Mouse (Mus musculus): ENCODE measurements around the gene Taf8. TPM values are rescaled to one million over a fixed set of nuclear protein-coding genes. Genes with fewer than 3 reads are reported as not detected.

Taf8 gene
- polyA plus RNA-seq, 1 experiment from 2014 or later, result 21.5 TPM

DNA sequence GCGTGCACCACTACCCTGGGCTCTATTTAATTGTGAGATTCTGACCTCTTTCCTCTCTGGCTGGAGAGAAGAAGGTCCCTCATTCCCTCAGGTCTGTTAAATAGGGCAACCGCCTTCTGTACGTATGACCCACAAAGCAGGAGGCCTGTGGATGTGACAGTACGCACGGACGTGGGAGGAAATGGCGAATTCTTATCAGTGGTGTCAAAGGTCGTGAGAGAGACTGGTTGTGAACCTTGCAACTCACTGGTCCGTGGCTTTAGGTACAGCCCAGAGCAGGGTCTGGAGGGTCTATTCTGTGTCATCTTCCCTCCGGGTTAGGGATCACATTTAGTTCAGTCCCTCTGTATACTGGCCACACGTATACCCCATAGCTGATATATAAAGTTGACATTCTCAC is 56.6 kb downstream of the Taf8 start:
- ATAC-seq (replicated peaks; ENCODE audit: low FRiP score, low TSS enrichment, low read depth), result no peak
- Histone ChIP-seq H3K9me3 (ENCODE audit: control insufficient read depth, low read length) (no peaks in the 10 kb centered on the region), H3K4me2 (ENCODE audit: low read length) (no peak overlapping the region), H3K36me3 (ENCODE audit: control insufficient read depth, insufficient read depth, low read length) (no peaks in the 10 kb centered on the region), H3K4me3 (ENCODE audit: low read depth, low read length) (no peak overlapping the region), H3K27me3 (replicated peaks; ENCODE audit: control insufficient read depth, insufficient read depth, low read length) (no peaks in the 10 kb centered on the region), H3K9ac (ENCODE audit: low read length) (no peak overlapping the region), H3K4me1 (replicated peaks; ENCODE audit: control insufficient read depth, insufficient read depth, low read length) (peaks cover 38% of the 10 kb centered on the region), H3K27ac (ENCODE audit: low read depth) (no peak overlapping the region)
- no peak for DNase-seq (ENCODE audit: low spot score)
- WGBS, result 54% methylated on average over 11 of the region's 11 CpGs

DNA sequence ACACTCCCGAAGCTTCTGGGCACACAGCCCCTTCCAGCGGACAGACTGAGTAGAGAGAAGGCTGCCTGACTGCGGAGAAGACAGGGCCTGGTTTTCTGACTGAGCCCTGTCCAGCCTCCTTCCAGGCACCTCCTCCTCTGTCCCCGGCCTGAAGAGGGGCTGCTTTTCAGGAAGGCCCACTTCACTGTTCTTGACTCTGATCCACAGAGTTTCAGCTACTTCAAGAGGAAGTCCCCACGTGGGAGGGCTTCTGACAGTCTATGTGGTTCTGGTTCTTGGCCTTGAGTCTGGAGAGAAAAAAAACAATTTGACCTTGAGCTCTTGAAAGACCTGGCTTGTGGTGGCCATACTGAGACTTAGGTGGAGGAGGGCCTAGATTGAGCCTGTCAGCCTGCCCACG is 58.0 kb downstream of the Taf8 start:
- 60% methylated on average over 6 of the region's 6 CpGs for WGBS

DNA sequence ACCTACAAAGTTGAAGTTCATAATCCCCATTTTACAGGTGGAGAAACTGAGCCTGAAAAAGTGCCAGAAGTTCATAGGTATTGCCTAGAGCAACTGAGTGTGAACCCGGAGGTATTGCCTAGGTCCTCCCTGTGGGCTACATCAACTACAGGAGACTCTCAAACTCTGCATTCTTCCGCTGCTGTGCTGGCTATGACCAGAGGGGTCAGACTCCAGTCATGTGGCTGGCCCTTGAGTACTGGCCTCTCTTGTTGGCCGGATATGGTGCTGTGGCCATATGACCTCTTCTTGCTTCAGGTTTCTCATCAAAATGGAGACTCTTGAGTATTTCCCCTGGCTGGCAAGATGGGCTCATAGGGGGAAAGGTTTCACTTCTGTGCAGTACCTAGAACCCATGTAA is 59.8 kb downstream of the Taf8 start:
- H3K9ac ChIP-seq (ENCODE audit: low read length), result no peak overlapping the region
- H3K4me3 ChIP-seq (ENCODE audit: low read depth, low read length), result no peak overlapping the region
- peaks cover 25% of the 10 kb centered on the region for H3K4me1 ChIP-seq (replicated peaks; ENCODE audit: control insufficient read depth, insufficient read depth, low read length)
- no peaks in the 10 kb centered on the region for H3K9me3 ChIP-seq (ENCODE audit: control insufficient read depth, low read length)
- ATAC-seq (replicated peaks; ENCODE audit: low FRiP score, low TSS enrichment, low read depth) (no peak), DNase-seq (ENCODE audit: low spot score) (no peak)
- 76% methylated on average over 3 of the region's 3 CpGs for WGBS
- no peak overlapping the region for H3K4me2 ChIP-seq (ENCODE audit: low read length)
- no peak overlapping the region for H3K27ac ChIP-seq (ENCODE audit: low read depth)
- H3K36me3 ChIP-seq (ENCODE audit: control insufficient read depth, insufficient read depth, low read length), result no peaks in the 10 kb centered on the region
- peaks cover 7% of the 10 kb centered on the region; the same call in 1 of the 2 replicates for H3K27me3 ChIP-seq (replicated peaks; ENCODE audit: control insufficient read depth, insufficient read depth, low read length)

More for the DNA sequence above, 58.0 kb downstream of the Taf8 start:
- Histone ChIP-seq H3K27ac (ENCODE audit: low read depth) (no peak overlapping the region), H3K4me1 (replicated peaks; ENCODE audit: control insufficient read depth, insufficient read depth, low read length) (peaks cover 34% of the 10 kb centered on the region), H3K9me3 (ENCODE audit: control insufficient read depth, low read length) (no peaks in the 10 kb centered on the region), H3K27me3 (replicated peaks; ENCODE audit: control insufficient read depth, insufficient read depth, low read length) (0 out of 2 replicates have a peak, but pooled peaks cover under 1% of the 10 kb centered on the region), H3K4me2 (ENCODE audit: low read length) (no peak overlapping the region), H3K4me3 (ENCODE audit: low read depth, low read length) (no peak overlapping the region), H3K36me3 (ENCODE audit: control insufficient read depth, insufficient read depth, low read length) (no peaks in the 10 kb centered on the region), H3K9ac (ENCODE audit: low read length) (no peak overlapping the region)
- DNase-seq (ENCODE audit: low spot score) (no peak), ATAC-seq (replicated peaks; ENCODE audit: low FRiP score, low TSS enrichment, low read depth) (no peak)

DNA sequence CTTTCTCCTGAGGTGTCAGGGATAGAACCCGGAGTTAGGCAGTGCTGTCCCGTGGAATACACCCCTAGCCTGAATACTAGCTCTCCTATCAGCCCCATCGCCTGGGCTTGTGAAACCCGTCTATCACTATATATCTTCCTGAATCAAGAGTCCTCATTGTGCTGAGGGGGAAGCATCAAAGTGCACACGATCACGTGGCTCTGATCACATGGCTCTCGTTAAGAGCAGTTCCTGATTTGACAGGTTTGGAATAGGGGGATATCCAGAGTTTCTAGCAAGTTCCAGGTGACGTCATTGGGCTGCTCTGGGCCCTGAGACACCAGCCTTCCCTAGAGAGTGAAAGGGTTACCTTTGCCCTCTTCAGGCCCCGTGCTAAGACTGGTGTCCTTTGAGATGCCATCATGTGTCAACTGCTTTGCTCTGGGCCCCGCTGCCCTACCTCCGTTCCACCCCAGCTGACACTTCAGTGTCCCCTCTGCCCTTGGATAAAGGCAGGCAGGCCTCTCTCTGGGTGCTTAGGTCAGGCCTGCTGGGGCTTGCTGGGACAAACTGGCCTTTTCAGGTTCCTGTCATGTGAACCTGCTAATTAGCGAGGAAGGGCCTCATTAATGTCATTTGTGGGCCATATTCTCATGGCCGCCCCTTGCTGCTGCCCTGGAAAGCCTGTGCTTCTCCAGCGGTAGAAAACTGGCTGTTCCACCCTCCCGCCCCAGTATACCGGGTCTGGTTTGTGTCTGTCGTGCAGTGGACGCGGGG is 60.6 kb downstream of the Taf8 start:
- H3K27me3 ChIP-seq (replicated peaks; ENCODE audit: control insufficient read depth, insufficient read depth, low read length), result peaks cover 15% of the 10 kb centered on the region
- ATAC-seq (replicated peaks; ENCODE audit: low FRiP score, low TSS enrichment, low read depth), result no peak
- H3K9ac ChIP-seq (ENCODE audit: low read length), result no peak overlapping the region
- H3K9me3 ChIP-seq (ENCODE audit: control insufficient read depth, low read length), result no peaks in the 10 kb centered on the region
- WGBS, result 48% methylated on average over 19 of the region's 19 CpGs
- no peaks in the 10 kb centered on the region for H3K36me3 ChIP-seq (ENCODE audit: control insufficient read depth, insufficient read depth, low read length)
- H3K4me3 ChIP-seq (ENCODE audit: low read depth, low read length), result no peak overlapping the region
- no peak overlapping the region for H3K4me2 ChIP-seq (ENCODE audit: low read length)
- DNase-seq (ENCODE audit: low spot score), result no peak
- no peak overlapping the region for H3K27ac ChIP-seq (ENCODE audit: low read depth)
- H3K4me1 ChIP-seq (replicated peaks; ENCODE audit: control insufficient read depth, insufficient read depth, low read length), result peaks cover 27% of the 10 kb centered on the region

DNA sequence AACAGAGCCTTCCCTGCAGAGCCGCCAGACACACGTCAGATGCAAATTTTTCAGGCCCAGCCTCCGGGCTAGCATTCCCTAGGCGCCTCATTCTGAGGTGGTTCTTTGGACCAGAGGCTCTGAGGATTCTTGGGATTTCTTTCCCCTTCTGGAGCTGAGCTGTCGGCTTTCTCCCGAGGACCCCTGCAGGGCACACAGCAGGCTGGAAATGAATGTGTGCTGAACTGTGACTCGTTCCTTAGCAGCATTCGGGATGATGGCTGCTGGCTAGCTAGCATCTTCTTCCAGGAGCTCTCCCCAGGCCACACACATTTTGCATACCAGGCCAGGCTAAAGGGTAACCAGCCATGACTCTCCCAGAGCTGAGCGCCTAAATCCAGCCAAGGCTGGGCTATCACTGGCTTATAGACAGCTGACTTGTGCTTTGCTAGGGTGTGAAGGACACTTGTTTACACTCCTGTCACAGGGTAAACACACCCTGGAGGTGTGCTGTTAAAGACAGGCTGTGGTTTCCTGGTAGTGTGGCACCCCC is 61.7 kb downstream of the Taf8 start:
- Histone ChIP-seq H3K27me3 (replicated peaks; ENCODE audit: control insufficient read depth, insufficient read depth, low read length) (peaks cover 21% of the 10 kb centered on the region), H3K4me3 (ENCODE audit: low read depth, low read length) (no peak overlapping the region), H3K4me2 (ENCODE audit: low read length) (no peak overlapping the region), H3K36me3 (ENCODE audit: control insufficient read depth, insufficient read depth, low read length) (no peaks in the 10 kb centered on the region), H3K9me3 (ENCODE audit: control insufficient read depth, low read length) (no peaks in the 10 kb centered on the region), H3K27ac (ENCODE audit: low read depth) (0 out of 2 replicates have a peak overlapping the region, but pooled peaks have one; percentile 30), H3K4me1 (replicated peaks; ENCODE audit: control insufficient read depth, insufficient read depth, low read length) (peaks cover 27% of the 10 kb centered on the region), H3K9ac (ENCODE audit: low read length) (no peak overlapping the region)
- DNase-seq (ENCODE audit: low spot score) (no peak), ATAC-seq (replicated peaks; ENCODE audit: low FRiP score, low TSS enrichment, low read depth) (no peak)
- WGBS, result 21% methylated on average over 9 of the region's 9 CpGs

DNA sequence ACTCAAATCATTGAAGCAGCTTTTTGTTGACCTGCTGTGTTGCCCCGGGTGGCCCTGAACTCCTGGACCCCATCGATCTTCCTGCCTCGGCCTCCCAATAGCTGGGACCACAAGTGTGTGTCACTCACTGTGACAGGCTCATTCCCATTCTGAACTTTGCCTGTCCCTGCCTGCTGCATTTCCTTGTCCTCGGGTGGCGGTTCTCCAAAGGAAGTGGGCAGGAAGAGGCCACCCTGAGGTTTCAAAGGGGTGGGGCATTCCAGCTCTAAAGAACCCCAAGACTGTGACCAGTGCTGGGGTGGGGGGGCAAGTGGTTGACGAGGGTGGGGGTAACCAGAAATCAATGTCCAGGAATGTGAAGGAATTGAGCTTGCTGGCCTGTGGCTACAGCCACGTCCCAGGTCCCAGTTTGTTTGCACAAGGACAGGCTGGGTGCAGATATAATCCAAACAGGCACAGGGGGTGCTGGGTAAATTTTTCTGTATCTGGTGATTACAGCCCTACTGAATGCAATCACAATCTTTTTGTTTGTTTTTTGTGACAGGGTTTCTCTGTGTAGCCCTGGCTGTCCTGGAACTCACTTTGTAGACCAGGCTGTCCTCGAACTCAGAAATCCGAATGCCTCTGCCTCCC is 62.6 kb downstream of the Taf8 start:
- Histone ChIP-seq H3K27me3 (replicated peaks; ENCODE audit: control insufficient read depth, insufficient read depth, low read length) (peaks cover 21% of the 10 kb centered on the region), H3K4me3 (ENCODE audit: low read depth, low read length) (no peak overlapping the region), H3K4me1 (replicated peaks; ENCODE audit: control insufficient read depth, insufficient read depth, low read length) (peaks cover 26% of the 10 kb centered on the region), H3K4me2 (ENCODE audit: low read length) (peak overlapping the region; percentile 70; the same call in 1 of the 2 replicates), H3K9me3 (ENCODE audit: control insufficient read depth, low read length) (no peaks in the 10 kb centered on the region), H3K27ac (ENCODE audit: low read depth) (peak overlapping the region; percentile 51), H3K9ac (ENCODE audit: low read length) (no peak overlapping the region), H3K36me3 (ENCODE audit: control insufficient read depth, insufficient read depth, low read length) (no peaks in the 10 kb centered on the region)
- ATAC-seq (replicated peaks; ENCODE audit: low FRiP score, low TSS enrichment, low read depth) (0 out of 2 replicates have a peak, but pooled peaks have one; percentile 18), DNase-seq (ENCODE audit: low spot score) (peak; percentile 72)
- WGBS, result 45% methylated on average over 9 of the region's 9 CpGs

DNA sequence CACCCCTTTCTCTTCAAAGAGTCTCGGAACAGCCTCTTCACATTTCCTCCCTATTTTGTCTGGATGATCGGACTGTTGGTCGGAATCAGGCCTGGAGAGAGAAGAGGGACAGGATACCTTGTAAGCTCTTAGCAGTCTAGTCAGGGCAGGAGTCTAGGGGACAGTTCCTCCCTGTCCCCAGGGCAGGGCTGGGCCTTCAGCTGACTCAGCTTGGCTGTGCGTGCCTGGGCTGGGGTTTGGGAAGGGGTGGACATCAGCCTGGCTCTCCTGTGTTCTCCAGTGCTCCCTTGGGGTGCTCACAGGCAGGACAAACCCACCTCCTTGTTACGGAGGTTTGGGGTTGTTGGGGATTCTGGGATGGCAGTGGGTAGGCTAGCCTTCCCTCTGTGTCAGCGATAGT is 63.5 kb downstream of the Taf8 start:
- DNase-seq (ENCODE audit: low spot score) (no peak), ATAC-seq (replicated peaks; ENCODE audit: low FRiP score, low TSS enrichment, low read depth) (no peak)
- Histone ChIP-seq H3K36me3 (ENCODE audit: control insufficient read depth, insufficient read depth, low read length) (no peaks in the 10 kb centered on the region), H3K27me3 (replicated peaks; ENCODE audit: control insufficient read depth, insufficient read depth, low read length) (peaks cover 21% of the 10 kb centered on the region), H3K4me2 (ENCODE audit: low read length) (peak overlapping the region; percentile 70), H3K27ac (ENCODE audit: low read depth) (peak overlapping the region; percentile 51; the same call in 1 of the 2 replicates), H3K9ac (ENCODE audit: low read length) (no peak overlapping the region), H3K9me3 (ENCODE audit: control insufficient read depth, low read length) (no peaks in the 10 kb centered on the region), H3K4me3 (ENCODE audit: low read depth, low read length) (no peak overlapping the region), H3K4me1 (replicated peaks; ENCODE audit: control insufficient read depth, insufficient read depth, low read length) (peaks cover 26% of the 10 kb centered on the region)
- 51% methylated on average over 6 of the region's 6 CpGs for WGBS

DNA sequence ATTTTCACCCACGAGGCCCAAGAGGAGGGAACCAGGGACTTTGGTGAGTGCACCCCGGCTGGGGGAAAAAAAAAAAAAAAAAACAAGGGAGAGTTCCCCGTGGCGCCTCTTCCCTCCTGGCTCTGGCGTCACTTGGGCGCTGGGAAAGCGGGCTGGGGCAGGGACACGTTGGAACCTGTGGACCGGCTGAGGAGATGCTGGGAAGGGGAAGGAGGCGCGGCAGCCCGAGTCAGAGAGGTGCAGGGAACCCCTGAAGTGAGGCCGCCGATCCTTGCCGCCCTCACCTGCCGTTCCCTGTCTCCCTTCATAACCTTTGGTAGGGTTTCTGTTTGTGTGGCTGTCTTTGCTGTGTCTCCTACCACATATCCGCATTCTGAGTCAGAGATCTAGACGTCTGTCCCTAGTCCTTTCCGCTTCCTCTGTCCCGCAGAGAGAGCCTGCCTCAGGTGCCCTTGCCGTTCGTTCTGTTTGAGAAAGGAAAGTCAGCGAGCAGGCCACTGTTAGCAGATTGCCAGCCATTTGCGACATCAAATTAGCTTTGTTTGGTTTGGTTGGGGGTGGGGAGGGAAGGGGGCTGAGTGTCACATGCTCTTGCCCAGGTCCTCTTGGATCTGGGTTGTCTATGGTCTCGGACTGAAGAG is 65.1 kb downstream of the Taf8 start, which contains the start of gene 1700001C19Rik:
TSS of gene 1700001C19Rik (minus strand) at position 470 of the 641 bp plus-strand sequence.
- no peak for ATAC-seq (replicated peaks; ENCODE audit: low FRiP score, low TSS enrichment, low read depth)
- WGBS, result 5% methylated on average over 25 of the region's 25 CpGs

More for the DNA sequence above, 65.1 kb downstream of the Taf8 start, which contains the start of gene 1700001C19Rik:
- H3K27ac ChIP-seq (ENCODE audit: low read depth), result peak within 1 kb of the TSS; percentile 23; the same call in 1 of the 2 replicates
- H3K36me3 ChIP-seq (ENCODE audit: control insufficient read depth, insufficient read depth, low read length), result no peaks in the 10 kb centered on the region
- H3K4me3 ChIP-seq (ENCODE audit: low read depth, low read length), result peak within 1 kb of the TSS; percentile 46
- no peak for DNase-seq (ENCODE audit: low spot score)
- H3K9me3 ChIP-seq (ENCODE audit: control insufficient read depth, low read length), result no peaks in the 10 kb centered on the region
- H3K4me1 ChIP-seq (replicated peaks; ENCODE audit: control insufficient read depth, insufficient read depth, low read length), result peaks cover 26% of the 10 kb centered on the region
- peak within 1 kb of the TSS; percentile 55 for H3K9ac ChIP-seq (ENCODE audit: low read length)
- peak within 1 kb of the TSS; percentile 70 for H3K4me2 ChIP-seq (ENCODE audit: low read length)
- peaks cover 21% of the 10 kb centered on the region for H3K27me3 ChIP-seq (replicated peaks; ENCODE audit: control insufficient read depth, insufficient read depth, low read length)
